Mouse (Mus musculus): ENCODE data around the gene Slc25a11.

The Slc25a11 gene

DNA sequence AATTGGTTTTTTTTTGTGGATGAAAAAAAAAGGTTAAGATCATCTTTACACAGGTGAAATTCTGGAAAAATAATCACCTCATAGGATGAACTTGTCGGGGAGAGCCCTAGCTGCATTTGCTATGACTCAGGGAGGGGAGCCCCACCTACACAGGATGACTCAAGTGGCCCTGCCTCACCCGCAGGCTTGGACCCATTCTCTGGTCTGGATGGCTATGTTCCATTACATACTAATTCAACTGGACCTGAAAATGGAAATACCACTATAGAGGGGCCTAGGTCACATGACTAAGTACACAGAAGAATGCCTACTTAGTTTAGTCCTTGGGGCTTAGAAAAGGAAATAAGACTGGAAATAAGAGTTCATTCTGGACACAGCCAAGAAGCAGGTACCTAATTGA is 4.1 kb upstream of the Slc25a11 start:
- DNase-seq (ENCODE audit: low spot score in 2 of 2), result no peak

DNA sequence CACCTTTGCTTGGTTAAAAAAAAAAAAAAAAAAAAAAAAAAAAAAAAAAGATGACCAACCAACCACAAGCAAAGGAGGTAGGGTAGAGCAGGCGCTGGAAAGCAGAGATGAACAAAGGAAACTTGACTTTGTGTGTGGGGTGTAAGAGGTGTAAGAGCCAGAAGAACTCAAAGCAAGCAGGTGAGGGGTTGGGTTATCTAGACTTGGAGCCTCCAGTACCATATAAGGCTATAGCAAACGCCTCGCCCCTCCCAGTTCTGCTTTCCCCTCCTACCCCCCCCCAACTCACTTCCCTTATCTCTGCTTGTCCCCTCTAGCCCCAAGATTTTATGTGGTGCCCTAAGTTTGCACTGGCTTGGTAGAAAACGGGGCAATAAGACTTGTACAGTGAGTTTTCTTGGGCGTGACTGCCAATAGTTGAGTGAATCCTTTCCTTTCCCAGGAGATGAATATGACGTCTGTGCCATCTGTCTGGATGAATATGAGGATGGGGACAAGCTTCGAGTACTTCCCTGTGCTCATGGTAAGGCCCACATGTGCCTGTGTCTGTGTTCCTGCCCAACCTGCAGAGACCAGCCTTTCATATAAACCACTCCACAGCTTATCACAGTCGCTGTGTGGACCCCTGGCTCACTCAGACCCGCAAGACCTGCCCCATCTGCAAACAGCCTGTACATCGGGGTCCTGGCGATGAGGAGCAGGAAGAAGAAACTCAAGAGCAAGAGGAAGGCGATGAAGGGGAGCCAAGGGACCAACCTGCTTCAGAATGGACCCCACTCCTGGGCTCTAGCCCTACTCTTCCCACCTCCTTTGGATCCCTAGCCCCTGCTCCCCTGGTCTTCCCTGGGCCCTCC is 3.3 kb upstream of the Slc25a11 start:
- DNase-seq (ENCODE audit: low spot score in 2 of 2), result no peak

GRCm38 (mm10) chr11:70649185-70649734 is 2.0 kb upstream of the Slc25a11 start:
- DNase-seq (ENCODE audit: low spot score in 2 of 2), result no peak

DNA sequence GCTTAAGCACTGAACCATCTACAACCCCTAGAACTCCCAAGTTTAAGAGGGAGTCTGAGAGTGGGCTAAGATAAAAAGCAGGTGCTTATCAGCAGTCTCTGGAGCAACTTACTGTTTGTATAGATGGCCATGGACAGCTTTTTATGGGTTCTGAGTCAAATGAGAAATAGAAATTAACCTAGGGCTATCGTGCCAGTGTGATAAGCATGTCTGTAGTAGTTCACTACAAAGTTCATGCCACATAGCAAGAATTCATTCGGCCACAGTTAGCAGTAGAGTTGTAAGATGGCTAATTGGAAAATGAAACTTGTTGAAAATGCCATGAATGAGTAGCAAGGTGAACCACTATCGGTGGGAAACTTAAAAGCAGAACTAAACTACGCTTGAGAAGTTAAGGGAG is 1.2 kb upstream of the Slc25a11 start:
- DNase-seq (ENCODE audit: low spot score in 2 of 2), result no peak

DNA sequence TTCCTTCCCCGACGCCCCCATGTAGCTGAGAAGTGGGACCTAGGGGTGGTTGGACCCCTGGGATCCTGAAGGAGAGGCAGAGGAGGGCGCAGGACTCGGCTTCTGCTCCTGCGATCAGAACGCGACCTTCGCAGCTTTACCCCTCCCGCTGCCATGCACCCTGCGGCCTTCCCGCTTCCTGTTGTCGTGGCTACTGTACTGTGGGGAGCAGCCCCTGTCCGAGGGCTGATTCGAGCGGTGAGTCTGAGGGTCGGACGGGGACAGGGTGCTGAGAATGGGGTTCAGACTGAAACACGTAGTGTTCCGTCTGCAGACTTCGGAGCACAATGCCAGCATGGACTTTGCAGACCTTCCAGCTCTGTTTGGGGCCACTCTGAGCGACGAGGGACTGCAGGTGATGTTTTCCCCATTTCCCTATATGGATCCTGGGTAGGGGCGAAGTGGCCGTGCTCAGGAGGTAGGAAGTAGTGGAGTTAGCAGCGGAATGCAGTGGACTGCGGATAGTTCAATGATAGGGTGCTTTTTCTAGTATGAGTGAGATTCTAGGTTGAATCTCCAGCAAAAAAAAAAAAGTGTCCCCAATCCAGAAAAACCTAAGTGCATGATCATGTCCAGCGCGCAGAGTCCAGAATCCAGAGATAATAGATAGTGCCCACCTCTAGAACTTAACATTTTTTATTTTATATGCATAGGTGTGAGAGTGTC is 589 bp upstream of the Slc25a11 start:
- no peak for DNase-seq (ENCODE audit: low spot score in 2 of 2)

DNA sequence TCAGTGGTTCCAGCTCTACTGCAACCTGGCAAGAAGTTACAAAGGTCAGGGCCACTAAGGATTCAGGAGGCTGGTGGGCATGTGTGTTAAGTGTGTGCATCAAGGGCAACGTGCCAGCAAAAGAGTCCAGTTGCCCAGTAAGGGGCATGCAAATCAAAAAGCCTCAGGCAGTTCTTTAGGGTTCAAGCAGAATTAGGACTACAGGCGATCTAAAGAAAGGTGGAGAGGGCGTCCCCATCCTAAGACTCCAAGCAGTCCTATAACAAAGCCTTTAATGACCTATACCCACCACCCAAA is 1.1 kb downstream of the Slc25a11 start:
- no peak for DNase-seq (ENCODE audit: low spot score in 2 of 2)

DNA sequence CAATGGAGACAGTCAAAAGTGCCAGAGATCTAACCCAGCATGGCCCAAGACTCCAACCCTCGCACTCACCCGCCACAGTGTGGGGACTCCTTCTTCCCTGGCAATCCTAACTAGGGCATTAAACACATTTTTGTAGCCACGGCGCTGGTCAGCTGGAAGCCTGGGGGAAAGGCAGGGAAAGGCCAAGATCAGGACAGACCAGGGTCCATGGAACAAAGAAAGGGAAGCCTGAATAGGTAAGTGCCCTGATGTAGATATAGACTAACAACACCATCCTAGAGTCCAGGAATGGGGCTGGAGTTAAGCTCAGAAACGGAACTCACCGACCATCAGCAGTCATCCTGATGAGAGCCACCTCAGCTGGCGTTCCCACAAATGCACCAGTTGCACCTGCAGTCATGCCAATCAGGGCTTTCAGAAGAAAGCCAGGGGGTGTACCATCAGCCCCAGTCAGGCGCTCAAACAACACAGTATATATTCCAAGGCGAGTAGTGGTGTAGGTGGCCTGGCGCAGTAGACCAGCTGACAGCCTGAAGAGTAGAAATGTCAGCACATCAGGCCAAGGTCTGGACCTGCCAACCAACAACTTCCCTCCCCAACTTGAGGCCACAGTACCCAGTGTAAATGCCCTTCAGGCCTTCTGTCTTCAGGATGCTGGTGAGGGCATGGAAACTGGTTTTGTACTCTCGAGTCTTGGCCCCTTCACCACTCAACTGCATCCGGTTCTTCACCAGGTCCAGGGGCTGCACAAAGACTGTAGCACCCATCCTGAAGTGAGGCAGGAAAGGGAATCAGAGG is 1.6 kb downstream of the Slc25a11 start:
- DNase-seq (ENCODE audit: low spot score in 2 of 2), result no peak

DNA sequence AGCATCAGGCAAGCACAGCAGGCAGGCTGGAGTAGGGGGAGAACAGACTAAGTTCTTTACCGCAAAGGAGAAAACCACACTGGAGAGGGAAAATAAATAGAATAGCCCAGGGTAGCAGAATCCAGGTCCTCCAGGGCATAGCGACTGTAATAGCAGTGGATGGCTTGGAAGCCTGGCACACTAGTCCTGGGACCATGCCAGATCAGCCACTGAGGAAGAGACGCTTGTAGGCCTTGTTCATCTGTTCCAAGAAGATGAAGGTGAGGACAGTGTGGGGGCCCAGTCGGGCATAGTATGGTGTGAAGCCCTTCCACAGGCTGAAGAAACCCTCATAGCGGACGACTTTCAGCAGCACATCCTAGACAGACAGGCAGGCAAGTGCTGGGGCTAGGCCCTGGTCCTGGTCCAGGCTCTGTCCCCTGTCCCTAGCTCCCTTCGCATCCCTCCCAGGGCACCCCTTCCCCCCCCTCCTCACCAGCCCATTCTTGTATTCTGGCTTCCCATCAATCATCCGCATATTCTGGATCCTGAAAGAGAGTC is 2.6 kb downstream of the Slc25a11 start:
- DNase-seq (ENCODE audit: low spot score in 2 of 2), result no peak

- no peak for DNase-seq (ENCODE audit: low spot score in 2 of 2)
These were observed 4.2 kb downstream of the Slc25a11 start for GRCm38 (mm10) chr11:70643051-70643450.

DNA sequence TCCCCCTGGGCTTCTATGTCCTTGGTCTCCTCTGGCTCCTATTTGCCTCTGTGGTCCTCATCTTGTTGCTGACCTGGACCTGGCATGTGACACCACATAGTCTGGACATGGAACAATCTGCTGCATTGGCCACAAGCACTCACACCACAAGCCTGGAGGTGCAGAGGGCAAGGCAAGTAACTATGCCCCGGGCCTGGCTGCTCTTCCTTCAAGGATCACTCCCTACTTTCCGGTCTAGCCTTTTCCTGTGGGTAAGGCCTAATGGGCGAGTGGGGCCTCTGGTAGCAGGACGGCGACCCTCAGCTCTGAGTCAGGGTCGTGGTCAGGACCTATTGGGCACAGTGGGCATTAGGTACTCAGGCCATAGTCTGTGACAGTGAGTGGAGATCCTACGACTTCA is 6.0 kb downstream of the Slc25a11 start:
- no peak for DNase-seq (ENCODE audit: low spot score in 2 of 2)

GRCm38 (mm10) chr11:70639976-70640375 is 7.3 kb downstream of the Slc25a11 start:
- DNase-seq (ENCODE audit: low spot score in 2 of 2), result no peak

GRCm38 (mm10) chr11:70638714-70639278 is 8.5 kb downstream of the Slc25a11 start, which contains the start of gene Gp1ba:
TSS of gene Gp1ba (plus strand) at chr11:70639122.
- DNase-seq (ENCODE audit: low spot score in 2 of 2), result no peak

- DNase-seq (ENCODE audit: low spot score in 2 of 2), result no peak
These were observed 9.0 kb downstream of the Slc25a11 start for GRCm38 (mm10) chr11:70638293-70638692.

GRCm38 (mm10) chr11:70637764-70638163 is 9.5 kb downstream of the Slc25a11 start:
- DNase-seq (ENCODE audit: low spot score in 2 of 2), result no peak

DNA sequence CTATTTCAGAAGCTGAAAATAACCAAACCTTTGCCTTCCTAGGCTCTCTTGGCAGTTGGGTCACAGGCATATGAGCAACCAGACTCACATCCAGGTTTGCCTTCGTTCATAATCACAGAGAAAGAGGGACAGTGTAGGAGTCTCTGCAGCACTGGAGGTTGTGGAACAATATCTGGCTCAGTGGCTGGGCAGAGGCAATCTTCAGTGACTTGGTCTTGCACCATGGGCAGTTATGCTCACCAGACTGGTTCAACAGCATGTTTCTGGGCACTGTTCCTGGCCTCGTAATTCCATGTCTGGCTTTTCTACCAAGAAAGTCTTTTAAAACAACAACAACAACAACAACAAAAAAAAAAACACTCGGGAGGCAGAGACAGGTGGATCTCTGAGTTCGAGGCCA is 11.7 kb downstream of the Slc25a11 start:
- DNase-seq (ENCODE audit: low spot score in 2 of 2), result no peak

DNA sequence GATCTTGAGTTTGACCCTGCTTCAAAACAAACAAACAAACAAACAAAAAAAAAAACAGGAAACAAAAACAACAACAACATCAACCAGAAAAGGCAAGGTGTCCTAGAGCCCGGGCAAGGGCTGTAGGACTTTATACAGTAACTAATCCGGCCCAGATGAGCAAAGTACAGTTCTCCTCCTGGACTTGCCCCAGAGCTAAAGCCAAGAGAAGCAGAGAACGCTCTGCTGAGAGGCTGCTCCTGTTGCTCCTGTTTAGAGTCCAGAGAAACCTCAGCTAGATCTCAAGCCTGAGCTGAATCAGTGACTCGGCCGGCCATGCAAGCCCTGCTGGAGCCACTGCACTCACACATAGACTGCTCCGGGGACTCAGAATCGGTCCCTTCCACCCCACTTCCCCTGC is 17.1 kb downstream of the Slc25a11 start:
- no peak for DNase-seq (ENCODE audit: low spot score in 2 of 2)

GRCm38 (mm10) chr11:70629557-70629956 is 17.7 kb downstream of the Slc25a11 start:
- DNase-seq (ENCODE audit: low spot score in 2 of 2), result no peak

- no peak for DNase-seq (ENCODE audit: low spot score in 2 of 2)
These were observed 18.8 kb downstream of the Slc25a11 start for GRCm38 (mm10) chr11:70628431-70628830.

DNA sequence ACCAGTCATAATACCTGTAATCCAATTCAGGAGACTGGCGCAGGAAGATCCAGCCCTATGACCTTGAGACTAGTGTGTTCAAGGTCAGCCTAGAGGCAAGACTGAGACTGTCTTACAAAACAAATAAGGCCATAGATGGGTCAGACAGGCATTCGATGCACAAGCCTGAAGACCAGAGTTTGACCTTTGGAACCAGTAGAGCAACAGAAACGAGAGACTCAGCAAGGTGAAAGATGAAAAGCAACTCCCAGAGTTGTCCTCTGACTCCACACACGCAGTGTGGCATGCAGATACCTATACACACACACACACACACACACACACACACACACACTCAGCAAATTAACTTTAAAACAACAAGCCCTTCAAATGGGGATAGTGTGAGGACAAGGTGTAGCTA is 20.4 kb downstream of the Slc25a11 start:
- DNase-seq (ENCODE audit: low spot score in 2 of 2), result no peak

DNA sequence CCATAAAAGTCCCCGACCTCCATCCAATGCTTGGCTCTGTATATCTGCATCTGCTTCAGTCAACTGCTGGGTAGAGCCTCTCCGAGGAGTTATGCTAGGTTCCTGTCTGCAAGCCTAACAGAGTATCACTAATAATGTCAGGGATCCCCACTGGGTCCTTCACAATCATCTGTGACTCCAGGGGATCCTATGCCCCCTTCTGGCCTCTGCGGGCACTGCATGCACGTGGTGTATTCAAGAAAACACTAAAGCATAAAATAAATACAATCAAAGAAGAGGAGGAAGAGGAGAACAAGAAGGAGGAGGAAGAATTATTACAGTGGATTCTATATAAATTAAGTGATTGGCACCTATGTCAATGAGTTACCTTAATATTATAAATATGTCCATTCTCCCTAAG is 21.8 kb downstream of the Slc25a11 start:
- no peak for DNase-seq (ENCODE audit: low spot score in 2 of 2)

- DNase-seq (ENCODE audit: low spot score in 2 of 2), result no peak
These were observed 24.1 kb downstream of the Slc25a11 start for GRCm38 (mm10) chr11:70623053-70623742.
